Mouse (Mus musculus) activated CD4-positive, CD25-positive, alpha-beta regulatory T cell, adult 4 months (primary cell): ENCODE results near the gene 2610001J05Rik. TPM values are rescaled to one million over a fixed set of nuclear protein-coding genes. Genes with fewer than 3 reads are reported as not detected.
"Not testable (repeated sequence)": the region's sequence is repeated elsewhere in the genome, so short reads cannot be mapped to it uniquely, and the experiment has no call there.

Source experiments
- ATAC-seq: one replicate; pipeline ENCODE4 v1.8.0; 2017
- polyA plus RNA-seq, 2 experiments: library from polyadenylated mRNA; unstranded; fragments of 100-300 nt; shearing (Covaris generic); gene quantifications; one replicate each; pipeline ENCODE4 v1.2.1; 2017

2610001J05Rik gene
- 10 to 100 TPM; 79.4 to 89.7 TPM for polyA plus RNA-seq

GRCm38 (mm10) chr6:13870919-13871624 is at the start of gene 2610001J05Rik:
Gene 2610001J05Rik (minus strand): TSS chr6:13871518.
- ATAC-seq, result peak; percentile 100

DNA sequence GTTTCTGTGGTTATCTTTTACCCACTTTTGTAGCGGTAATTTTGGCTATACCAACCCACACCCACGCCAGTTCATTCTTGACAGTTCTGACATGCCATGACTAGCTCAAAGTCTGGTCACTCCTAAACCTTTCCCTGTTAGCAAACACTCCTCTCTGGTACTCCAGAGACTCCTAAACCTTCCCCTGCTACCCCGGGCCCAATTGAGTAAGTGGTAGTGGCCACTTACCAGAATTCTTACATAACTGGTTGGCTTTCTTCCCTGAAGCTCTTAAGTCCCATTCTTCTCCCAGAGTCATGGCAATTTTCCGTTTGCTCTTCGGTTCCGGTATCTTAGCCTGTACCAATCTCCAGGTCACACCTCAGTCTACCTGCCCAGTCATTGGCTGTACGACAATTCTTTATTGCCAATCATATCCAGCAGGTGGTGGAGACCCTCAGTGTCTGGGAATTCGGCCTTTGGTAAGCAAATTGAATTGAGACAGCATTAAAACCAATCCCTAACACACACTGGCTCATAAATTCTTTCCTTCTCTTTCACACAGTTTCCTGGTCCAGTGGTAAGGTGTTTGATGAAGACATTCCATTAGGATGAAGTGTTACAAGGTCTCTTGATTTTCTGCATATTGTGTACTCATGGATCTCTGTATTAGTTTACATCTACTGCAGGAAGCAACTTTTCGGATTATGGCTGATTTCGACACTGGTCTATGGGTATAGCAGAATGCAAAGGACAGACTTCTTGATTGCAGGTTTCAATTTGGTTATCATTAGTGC is 38.6 kb upstream of the 2610001J05Rik start:
- no peak for ATAC-seq

- no peak for ATAC-seq
These were observed 31.8 kb upstream of the 2610001J05Rik start for GRCm38 (mm10) chr6:13902941-13903627.

DNA sequence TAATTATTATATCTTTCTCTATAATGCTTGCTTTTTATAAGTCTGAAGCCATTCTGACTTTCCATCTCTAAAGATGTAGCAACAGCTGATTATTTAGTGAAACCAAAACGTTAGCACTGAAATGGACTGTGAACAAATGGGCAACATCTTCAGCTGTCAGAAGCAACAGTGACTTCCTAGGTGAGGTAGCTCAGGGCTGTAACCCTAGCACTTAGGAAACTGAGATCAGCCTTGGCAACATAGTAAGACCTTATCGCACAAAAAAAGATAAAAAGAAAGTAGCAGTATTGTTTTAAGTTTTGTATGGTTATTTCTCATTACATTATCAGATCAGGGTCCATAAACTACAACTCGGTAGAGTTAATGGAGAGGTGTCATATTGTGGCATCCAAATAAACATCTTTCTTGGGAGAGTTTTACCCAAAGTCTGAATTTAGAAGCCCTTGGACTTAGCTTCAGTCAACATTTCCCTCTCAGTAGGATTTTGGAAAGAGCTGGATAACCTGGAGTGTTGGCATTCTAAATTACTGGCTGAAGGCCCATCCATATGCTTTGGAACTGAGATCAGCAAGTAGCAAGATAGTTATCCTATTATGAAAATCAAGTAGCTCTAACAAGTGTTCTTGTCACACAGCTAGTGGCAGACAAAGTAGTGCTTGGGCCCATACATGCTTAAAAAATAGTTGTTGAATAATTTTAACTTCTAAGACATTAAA is 13.7 kb upstream of the 2610001J05Rik start:
- ATAC-seq, result no peak

GRCm38 (mm10) chr6:13882919-13883318 is 11.6 kb upstream of the 2610001J05Rik start:
- ATAC-seq, result no peak

DNA sequence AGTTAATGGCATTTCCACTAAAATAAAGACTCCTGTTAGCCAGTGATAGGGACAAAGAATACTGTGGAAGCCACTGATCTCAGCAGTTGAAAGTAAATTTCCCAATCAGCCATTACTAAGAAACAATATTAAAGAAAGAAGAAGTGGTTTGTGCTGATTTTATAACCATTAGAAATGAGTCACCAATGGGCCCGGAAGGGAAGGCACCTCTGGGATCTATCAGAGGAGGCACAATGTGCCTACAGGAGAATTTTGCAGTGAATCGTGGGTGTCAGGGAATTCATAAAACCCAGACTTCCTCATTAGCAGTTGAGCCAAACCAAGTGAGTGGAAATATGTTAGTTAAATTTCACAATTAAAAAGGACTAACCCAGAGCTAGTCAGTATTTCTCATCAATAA is 2.6 kb upstream of the 2610001J05Rik start:
- no peak for ATAC-seq

- ATAC-seq, result no peak
These were observed 758 bp upstream of the 2610001J05Rik start for GRCm38 (mm10) chr6:13872076-13872475.

DNA sequence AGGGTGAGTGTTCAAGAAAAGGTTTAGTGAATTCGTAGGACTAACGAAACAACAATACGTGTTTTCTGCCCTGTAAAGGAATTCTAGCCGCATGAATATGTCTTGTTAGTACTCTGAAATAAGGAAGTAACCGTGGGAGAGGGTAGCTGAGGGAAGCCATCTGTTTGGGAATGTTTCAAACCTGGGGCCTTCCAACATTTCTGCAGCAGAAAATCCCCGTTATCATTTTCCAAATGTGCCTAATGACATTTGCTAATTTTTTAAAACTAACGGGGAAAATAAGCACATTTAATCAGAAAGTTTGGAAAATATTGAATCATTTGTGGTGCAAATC is 274 bp upstream of the 2610001J05Rik start:
- peak; percentile 44 for ATAC-seq

GRCm38 (mm10) chr6:13870289-13870741 is 1.0 kb downstream of the 2610001J05Rik start:
- no peak for ATAC-seq

DNA sequence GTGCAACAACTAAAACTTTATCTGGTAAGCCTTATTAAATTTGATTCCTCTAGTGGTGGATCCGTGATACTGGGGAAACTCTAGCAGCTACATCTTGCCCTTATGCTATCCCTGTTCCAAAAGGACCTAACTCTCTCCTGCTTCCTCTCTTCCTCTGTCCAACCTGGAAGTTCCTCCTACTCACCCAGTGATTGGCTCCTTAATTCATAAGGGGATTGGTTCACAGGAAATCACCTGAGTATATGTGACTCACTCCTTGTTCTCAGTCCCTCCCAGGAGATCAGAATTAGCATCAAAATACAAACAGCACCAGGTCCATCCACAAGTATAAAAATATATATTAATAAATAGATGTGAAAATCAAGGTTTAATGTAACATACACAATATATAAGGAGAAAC is 10.7 kb downstream of the 2610001J05Rik start:
- no peak for ATAC-seq

DNA sequence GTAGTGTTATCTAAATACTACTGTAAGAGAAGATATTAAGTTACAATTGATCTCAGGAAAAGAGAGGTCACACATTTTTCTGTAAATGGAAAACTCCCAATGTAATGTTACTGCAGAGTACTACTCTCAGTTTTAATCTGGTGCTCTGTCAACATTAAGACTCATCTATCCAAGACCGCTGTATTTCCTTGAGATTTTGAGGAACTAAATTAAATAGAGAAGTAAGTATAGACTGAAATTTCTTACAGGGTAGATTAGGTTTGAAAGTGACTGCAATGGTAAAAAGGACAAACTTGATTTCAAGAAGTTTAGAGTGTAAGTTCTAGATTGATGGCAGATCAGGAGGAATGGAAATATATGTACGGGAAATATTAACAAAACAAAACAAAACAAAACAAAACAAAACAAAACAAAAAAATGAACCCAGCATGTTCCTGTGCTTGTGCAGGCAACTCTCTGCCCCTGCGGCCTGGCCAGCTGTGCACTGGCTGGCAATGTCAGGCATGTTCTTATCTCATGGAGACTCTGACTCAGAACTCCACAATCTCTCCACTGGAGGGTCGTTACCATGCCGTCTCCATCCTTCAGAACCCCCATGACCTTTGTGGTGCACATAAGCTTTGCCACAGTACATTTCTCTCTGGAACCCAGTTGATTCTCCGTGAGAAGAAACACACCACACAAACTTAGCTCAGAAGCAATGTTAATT is 11.3 kb downstream of the 2610001J05Rik start:
- no peak for ATAC-seq

GRCm38 (mm10) chr6:13854230-13854629 is 17.1 kb downstream of the 2610001J05Rik start:
- ATAC-seq, result no peak

- ATAC-seq, result no peak
These were observed 18.1 kb downstream of the 2610001J05Rik start for GRCm38 (mm10) chr6:13853244-13853643.

- not testable (repeated sequence) for ATAC-seq
These were observed 25.3 kb downstream of the 2610001J05Rik start for GRCm38 (mm10) chr6:13846031-13846430.

DNA sequence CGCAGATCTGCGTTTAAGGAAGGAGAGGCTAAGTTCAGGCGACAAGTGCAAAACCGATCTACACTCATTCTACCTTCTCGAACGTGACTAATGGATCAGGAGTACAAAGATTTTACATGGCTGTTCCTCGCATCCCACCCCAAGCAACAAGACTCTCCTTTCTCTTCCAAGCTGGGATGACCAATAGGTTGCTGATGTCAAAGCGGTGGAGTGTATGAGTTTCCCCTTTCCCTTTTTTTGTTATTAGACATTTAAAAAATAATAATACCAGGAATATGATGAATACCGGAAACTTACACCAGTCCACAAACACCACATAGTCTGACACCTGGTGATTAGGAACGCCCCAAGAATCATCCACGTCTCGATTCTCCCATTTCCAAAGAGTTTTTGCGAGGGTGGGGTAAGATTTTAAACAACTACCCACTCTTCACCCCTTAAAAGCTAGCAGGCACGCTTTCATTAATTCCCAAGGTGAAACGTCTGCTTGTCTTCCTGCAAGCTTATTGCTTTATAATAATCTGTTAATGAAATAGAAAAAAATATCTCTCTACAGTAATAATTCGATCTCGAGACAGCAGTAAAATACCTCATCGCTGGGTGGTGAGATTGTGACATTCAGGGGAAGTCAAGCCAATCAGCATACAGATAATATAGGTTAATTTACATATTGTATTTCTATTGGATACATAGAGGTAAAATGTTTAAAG is 31.8 kb downstream of the 2610001J05Rik start, which contains the start of gene Gpr85:
Gene Gpr85 (minus strand): TSS at position 598 of the 710 bp plus-strand sequence.
- ATAC-seq, result peak; percentile 54

DNA sequence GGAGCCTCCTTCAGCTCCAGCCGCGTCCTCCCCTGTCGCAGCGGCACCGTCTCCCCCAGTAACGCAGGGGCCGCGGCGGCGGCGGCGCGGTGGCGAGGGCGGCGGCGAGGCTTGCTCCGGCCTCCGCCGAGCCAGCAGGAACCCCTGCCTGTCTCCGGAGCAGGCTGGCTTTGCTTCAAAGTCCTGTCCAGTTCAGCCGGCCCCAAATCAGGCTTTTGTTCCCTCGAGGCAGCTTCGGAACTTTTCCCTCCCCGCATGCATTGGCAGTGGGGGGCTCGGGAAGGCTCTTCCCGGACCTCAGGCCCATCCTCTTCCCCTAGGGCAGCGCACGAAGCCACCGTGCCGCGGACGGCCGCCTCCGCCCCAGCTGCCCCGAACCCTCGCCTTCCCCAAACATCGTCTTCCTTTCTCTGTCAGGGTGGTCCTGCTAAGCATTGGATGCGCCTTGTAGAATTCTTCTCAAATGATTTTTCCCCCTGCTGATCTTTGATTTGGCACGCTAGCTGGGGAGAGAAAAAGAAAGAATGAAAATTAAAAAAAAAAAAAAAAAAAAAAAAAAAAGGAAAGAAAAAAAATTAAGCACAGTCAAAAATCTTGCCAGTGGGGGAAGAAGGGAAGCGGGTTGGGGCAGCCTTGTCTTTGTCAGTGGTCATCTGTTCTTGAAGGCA is 32.5 kb downstream of the 2610001J05Rik start:
- ATAC-seq, result no peak

DNA sequence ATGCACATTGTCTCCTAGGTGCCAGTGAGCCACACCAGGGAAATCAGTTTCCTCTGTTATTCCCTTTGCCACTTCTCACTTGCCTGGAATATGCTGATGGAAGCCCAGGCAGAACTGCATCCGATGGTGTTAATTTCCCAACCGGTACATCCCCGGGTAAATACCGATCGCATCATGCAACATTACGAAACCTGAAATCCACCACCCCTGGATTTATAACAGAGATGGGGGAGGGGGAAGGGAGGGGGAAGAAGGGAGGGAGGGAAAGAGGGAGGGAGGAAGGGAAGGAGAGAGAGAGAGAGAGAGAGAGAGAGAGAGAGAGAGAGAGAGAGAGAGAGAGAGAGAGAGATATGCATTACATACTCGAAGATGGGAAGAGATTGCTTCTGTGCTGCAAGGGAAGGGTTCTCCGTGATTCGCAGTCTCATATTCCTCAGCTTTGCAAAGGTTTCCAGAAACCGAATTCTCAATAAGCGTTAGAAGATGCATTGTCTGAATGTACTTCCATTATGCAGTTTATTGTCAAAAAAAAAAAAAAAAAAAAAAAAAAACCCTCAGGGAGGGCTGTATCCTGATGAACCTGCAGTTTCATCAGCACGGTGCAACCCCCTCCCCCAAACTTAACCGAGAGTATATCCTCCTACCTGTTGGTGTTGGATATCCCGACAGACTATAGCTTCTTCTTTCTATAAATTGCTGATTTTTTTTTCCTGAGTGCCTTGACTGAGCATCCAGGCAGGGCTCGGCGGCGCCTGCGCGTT is 33.2 kb downstream of the 2610001J05Rik start:
- no peak for ATAC-seq

DNA sequence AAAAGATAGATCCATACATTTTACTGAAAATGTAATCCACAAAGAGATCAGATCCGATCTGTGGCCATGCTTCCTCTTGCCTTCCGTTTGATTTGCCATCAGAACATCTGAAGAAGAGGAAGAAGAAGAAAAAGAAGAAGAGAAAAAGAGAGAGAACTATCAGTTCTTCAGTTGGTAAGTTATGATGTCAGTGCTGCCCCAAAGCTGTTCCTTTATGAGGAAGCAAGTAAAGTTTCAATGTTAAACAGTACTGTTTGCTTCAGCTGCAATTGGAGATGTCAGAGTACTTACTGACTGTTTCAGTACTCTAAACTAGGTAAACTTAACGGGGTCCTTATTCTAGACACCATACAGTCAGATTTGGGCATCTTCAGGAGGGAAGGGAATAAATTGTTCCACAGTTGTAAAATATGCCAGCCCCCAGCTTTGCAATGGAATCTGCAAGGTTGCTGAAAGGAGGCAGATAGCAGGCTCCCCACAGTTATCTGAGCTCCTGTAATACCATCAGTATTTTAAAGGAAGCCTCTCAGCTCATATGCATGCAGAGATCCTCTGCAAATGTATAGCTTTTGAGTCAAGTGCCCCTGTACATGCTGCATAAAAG is 34.2 kb downstream of the 2610001J05Rik start:
- no peak for ATAC-seq
